Mouse (Mus musculus) effector memory CD4-positive, alpha-beta T cell, adult 7 months (primary cell): ENCODE data around the gene Gm29776. TPM values are rescaled to one million over a fixed set of nuclear protein-coding genes. Genes with fewer than 3 reads are reported as not detected.

ENCODE experiments used
- polyA plus RNA-seq: library from polyadenylated mRNA; unstranded; fragments of 100-300 nt; shearing (Covaris generic); gene quantifications from one replicate; pipeline ENCODE4 v1.2.1, GENCODE M21; 2017

Gene Gm29776
- polyA plus RNA-seq, result 0.20 TPM

GRCm38 (mm10) chr14:54698733-54699132 lies at the start of gene Gm29776:
Gene Gm29776, minus strand, starts transcription at chr14:54698833.

GRCm38 (mm10) chr14:54712074-54712473 lies 13.4 kb upstream of the Gm29776 start, which contains the start of gene Cebpe:
Gene Cebpe, minus strand, starts transcription at chr14:54712174.

GRCm38 (mm10) chr14:54686522-54687143 lies 12.0 kb downstream of the Gm29776 start, which contains the start of gene Acin1:
Gene Acin1, minus strand, starts transcription at chr14:54686931.

GRCm38 (mm10) chr14:54686063-54686521 lies 12.5 kb downstream of the Gm29776 start, which contains the start of gene 1700123O20Rik:
Gene 1700123O20Rik, plus strand, starts transcription at chr14:54686216.

Other genes with a start within 250 kb of the Gm29776 start
- 246 TPM for gene Lrp10, start 234.7 kb downstream of the Gm29776 start, polyA plus RNA-seq
- gene Rem2, start 222.7 kb downstream of the Gm29776 start, polyA plus RNA-seq, result not detected
- 29.7 TPM for gene Prmt5, start 181.3 kb downstream of the Gm29776 start, polyA plus RNA-seq
- 31.6 TPM for gene Haus4, start 144.2 kb downstream of the Gm29776 start, polyA plus RNA-seq
- gene Ajuba, start 121.3 kb downstream of the Gm29776 start, polyA plus RNA-seq, result 0.40 TPM
- 1.2 TPM for gene 4931414P19Rik, start 92.8 kb downstream of the Gm29776 start, polyA plus RNA-seq
- gene Psmb5, start 80.8 kb downstream of the Gm29776 start, polyA plus RNA-seq, result 123 TPM
- gene Psmb11, start 77.4 kb downstream of the Gm29776 start, polyA plus RNA-seq, result 0.09 TPM
- gene Gm17606, start 57.9 kb downstream of the Gm29776 start, polyA plus RNA-seq, result not detected
- gene Cdh24, start 57.5 kb downstream of the Gm29776 start, polyA plus RNA-seq, result 2.3 TPM
- 63.8 TPM for gene 1700123O20Rik, start 12.6 kb downstream of the Gm29776 start, polyA plus RNA-seq
- 84.6 TPM for gene Acin1, start 11.9 kb downstream of the Gm29776 start, polyA plus RNA-seq
- gene Cebpe, start 13.3 kb upstream of the Gm29776 start, polyA plus RNA-seq, result not detected
- 0.09 TPM for gene Slc7a8, start 83.1 kb upstream of the Gm29776 start, polyA plus RNA-seq
- gene Rnf212b, start 115.3 kb upstream of the Gm29776 start, polyA plus RNA-seq, result not detected
- gene Homez, start 172.1 kb upstream of the Gm29776 start, polyA plus RNA-seq, result 5.7 TPM
- 1.5 TPM for gene Ppp1r3e, start 178.7 kb upstream of the Gm29776 start, polyA plus RNA-seq
- gene Bcl2l2, start 184.5 kb upstream of the Gm29776 start, polyA plus RNA-seq, result not detected
- not detected for gene Gm20521, start 184.6 kb upstream of the Gm29776 start, polyA plus RNA-seq
- gene Pabpn1, start 193.7 kb upstream of the Gm29776 start, polyA plus RNA-seq, result 162 TPM
- 1.5 TPM for gene Slc22a17, start 214.3 kb upstream of the Gm29776 start, polyA plus RNA-seq
- 0.26 TPM for gene Efs, start 227.3 kb upstream of the Gm29776 start, polyA plus RNA-seq
- 0.37 TPM for gene Il25, start 233.9 kb upstream of the Gm29776 start, polyA plus RNA-seq
- 1.5 TPM for gene Cmtm5, start 237.4 kb upstream of the Gm29776 start, polyA plus RNA-seq